In the genomic region with DNA sequence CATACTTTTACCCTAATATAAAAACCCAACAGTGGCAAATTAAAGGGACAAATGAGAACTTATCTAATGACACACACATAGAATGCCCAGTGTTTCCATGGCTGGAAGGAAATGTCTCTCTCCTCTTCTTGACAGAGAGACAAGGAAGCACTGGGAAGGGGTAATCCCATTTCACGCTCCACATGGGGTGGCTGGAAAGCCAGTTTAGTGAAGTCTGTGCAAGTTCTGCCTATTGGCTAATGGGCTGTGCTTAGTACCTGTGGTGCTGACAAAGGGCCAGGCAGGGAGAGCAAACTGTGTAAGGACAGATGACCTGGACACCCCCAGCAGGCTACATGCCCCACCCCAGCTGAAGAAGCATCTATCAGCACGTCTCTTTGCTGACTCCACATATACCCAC, we compare ENCODE assay signal across 24 mouse cellular contexts. TPM values are rescaled to one million over a fixed set of nuclear protein-coding genes. Genes with fewer than 3 reads are reported as not detected.
DNase-seq lines count a peak whose midpoint lies in the region; ATAC-seq and TF ChIP-seq lines count a peak whose summit lies in the region.
"Had no signal": no experiment of that assay in that cellular context is flagged by ENCODE, and none has a peak within 500 bp of the region (broad histone marks: within the 10 kb centered on the region; RNA-seq: fewer than 3 reads in every experiment).

No protein-coding gene starts in this region.

- no peak for ATAC-seq in forebrain, embryonic 11.5 days (replicated peaks; ENCODE audit: low FRiP score)
- no peak for ATAC-seq in midbrain, postnatal 0 days (ENCODE audit: low FRiP score)
- ATAC-seq in intestine, postnatal 0 days, result no peak
- ATAC-seq: CD4-positive, CD25-positive, alpha-beta regulatory T cell, adult 4 months; forebrain, embryonic 14.5 days; intestine, embryonic 15.5 days had no signal

- no peak overlapping the region for H3K27ac ChIP-seq in forebrain, embryonic 10.5 days
- H3K27ac ChIP-seq in forebrain, embryonic 11.5 days (ENCODE audit: low read depth, low read length), result no peak overlapping the region
- H3K27ac ChIP-seq in midbrain, postnatal 0 days (ENCODE audit: low read depth, low read length), result no peak overlapping the region
- H3K27ac ChIP-seq in intestine, postnatal 0 days (ENCODE audit: low read depth, low read length), result no peak overlapping the region
- H3K27ac ChIP-seq: embryonic facial prominence, embryonic 13.5 days; gastrocnemius, adult 2 months; hindbrain, embryonic 14.5 days; intestine, embryonic 15.5 days; liver, embryonic 13.5 days had no signal

- H3K27me3 ChIP-seq in forebrain, embryonic 10.5 days (ENCODE audit: poor library complexity, severe bottlenecking), result peaks cover 11% of the 10 kb centered on the region; the same call in 1 of the 2 replicates
- H3K27me3 ChIP-seq in forebrain, embryonic 11.5 days (ENCODE audit: control insufficient read depth, insufficient read depth, low read length), result no peaks in the 10 kb centered on the region
- H3K27me3 ChIP-seq in midbrain, postnatal 0 days (ENCODE audit: insufficient read depth, low read length), result no peaks in the 10 kb centered on the region; the same call in 1 of the 2 replicates
- no peaks in the 10 kb centered on the region for H3K27me3 ChIP-seq in intestine, postnatal 0 days (replicated peaks; ENCODE audit: control insufficient read depth, insufficient read depth, low read length)
- H3K27me3 ChIP-seq: embryonic facial prominence, embryonic 13.5 days; intestine, embryonic 15.5 days; liver, embryonic 13.5 days had no signal

- H3K9ac ChIP-seq in forebrain, embryonic 11.5 days (ENCODE audit: low read length), result no peak overlapping the region
- no peak overlapping the region for H3K9ac ChIP-seq in midbrain, postnatal 0 days (replicated peaks; ENCODE audit: low read length, poor library complexity, severe bottlenecking)
- H3K9ac ChIP-seq in intestine, postnatal 0 days (ENCODE audit: low read depth, low read length), result no peak overlapping the region
- H3K9ac ChIP-seq: embryonic facial prominence, embryonic 13.5 days; hindbrain, embryonic 14.5 days; intestine, embryonic 15.5 days; liver, embryonic 13.5 days; lung, embryonic 14.5 days had no signal

- no peak for TF ChIP-seq POLR2A in brain, embryonic 14.5 days (IDR thresholded peaks at IDR 0.05; ENCODE audit: borderline replicate concordance, extremely low read depth, insufficient read depth, insufficient read length, poor library complexity, severe bottlenecking)

- H3K36me3 ChIP-seq in forebrain, embryonic 10.5 days (replicated peaks), result peaks cover 3% of the 10 kb centered on the region; the same call in 1 of the 2 replicates
- H3K36me3 ChIP-seq in forebrain, embryonic 11.5 days (ENCODE audit: control insufficient read depth, insufficient read depth, low read length), result no peaks in the 10 kb centered on the region
- H3K36me3 ChIP-seq in midbrain, postnatal 0 days (ENCODE audit: insufficient read depth, low read length), result peaks cover 2% of the 10 kb centered on the region; the same call in 1 of the 2 replicates
- H3K36me3 ChIP-seq in intestine, postnatal 0 days (ENCODE audit: control insufficient read depth, insufficient read depth), result peaks cover 2% of the 10 kb centered on the region; the same call in 1 of the 2 replicates
- H3K36me3 ChIP-seq: liver, embryonic 13.5 days had no signal

- DNase-seq in forebrain, embryonic 10.5 days (ENCODE audit: extremely low spot score, low spot score), result peak; percentile 24
- no peak for DNase-seq in forebrain, embryonic 11.5 days (ENCODE audit: low spot score)
- DNase-seq in brain, embryonic 14.5 days (ENCODE audit: low read depth), result peak; percentile 64
- DNase-seq in embryo, embryonic 11 days, result peak; percentile 7
- DNase-seq in midbrain, postnatal 0 days (ENCODE audit: low spot score), result peak; percentile 60
- no peak for DNase-seq in adipocyte (ENCODE audit: low spot score)
- DNase-seq: adrenal gland, postnatal 36 days; cerebellum, adult 18-20 months; gastrocnemius, adult 2 months; kidney, adult 9 months; kidney, postnatal 14 days; layer of hippocampus, postnatal 36 days; liver, embryonic 13.5 days; lung, embryonic 14.5 days; thymus, adult 2 months had no signal

- no peak overlapping the region for H3K4me2 ChIP-seq in forebrain, embryonic 11.5 days (ENCODE audit: low read depth, low read length, severe bottlenecking)
- no peak overlapping the region for H3K4me2 ChIP-seq in midbrain, postnatal 0 days (ENCODE audit: low read depth, low read length, poor library complexity, severe bottlenecking)
- H3K4me2 ChIP-seq in intestine, postnatal 0 days (replicated peaks; ENCODE audit: low read depth), result no peak overlapping the region
- H3K4me2 ChIP-seq: embryonic facial prominence, embryonic 13.5 days; hindbrain, embryonic 14.5 days; intestine, embryonic 15.5 days; liver, embryonic 13.5 days; lung, embryonic 14.5 days had no signal

- H3K9me3 ChIP-seq in forebrain, embryonic 10.5 days, result no peaks in the 10 kb centered on the region
- no peaks in the 10 kb centered on the region for H3K9me3 ChIP-seq in forebrain, embryonic 11.5 days (ENCODE audit: control insufficient read depth, low read length)
- H3K9me3 ChIP-seq in midbrain, postnatal 0 days (ENCODE audit: low read length), result no peaks in the 10 kb centered on the region
- H3K9me3 ChIP-seq in intestine, postnatal 0 days (ENCODE audit: control insufficient read depth), result no peaks in the 10 kb centered on the region
- H3K9me3 ChIP-seq: embryonic facial prominence, embryonic 13.5 days; intestine, embryonic 15.5 days; liver, embryonic 13.5 days; megakaryocyte, embryonic 14.5 days had no signal

- no peak for TF ChIP-seq CTCF in brain, embryonic 14.5 days (IDR thresholded peaks at IDR 0.05; ENCODE audit: borderline replicate concordance, extremely low read depth, insufficient read depth, insufficient read length)
- no peak for TF ChIP-seq CTCF in midbrain, postnatal 0 days (IDR thresholded peaks at IDR 0.05)
- no peak for TF ChIP-seq CTCF in intestine, postnatal 0 days (IDR thresholded peaks at IDR 0.05; ENCODE audit: low read depth)

- H3K4me1 ChIP-seq in forebrain, embryonic 10.5 days, result peaks cover 6% of the 10 kb centered on the region
- no peaks in the 10 kb centered on the region for H3K4me1 ChIP-seq in forebrain, embryonic 11.5 days (replicated peaks; ENCODE audit: control insufficient read depth, insufficient read depth, low read length)
- no peaks in the 10 kb centered on the region for H3K4me1 ChIP-seq in midbrain, postnatal 0 days (ENCODE audit: insufficient read depth, low read length)
- no peaks in the 10 kb centered on the region for H3K4me1 ChIP-seq in intestine, postnatal 0 days (replicated peaks; ENCODE audit: control insufficient read depth, insufficient read depth, low read length)
- H3K4me1 ChIP-seq: embryonic facial prominence, embryonic 13.5 days; intestine, embryonic 15.5 days; liver, embryonic 13.5 days; megakaryocyte, embryonic 14.5 days had no signal

- no peak overlapping the region for H3K4me3 ChIP-seq in forebrain, embryonic 10.5 days
- H3K4me3 ChIP-seq in forebrain, embryonic 11.5 days (ENCODE audit: low read depth, low read length), result no peak overlapping the region
- H3K4me3 ChIP-seq in midbrain, postnatal 0 days (ENCODE audit: low read depth, low read length), result no peak overlapping the region
- H3K4me3 ChIP-seq in intestine, postnatal 0 days (ENCODE audit: low read depth, low read length), result no peak overlapping the region
- H3K4me3 ChIP-seq: embryonic facial prominence, embryonic 13.5 days; erythroblast, embryonic 14.5 days; gastrocnemius, adult 2 months; intestine, embryonic 15.5 days; liver, embryonic 13.5 days; megakaryocyte, embryonic 14.5 days; myocyte had no signal

- WGBS in forebrain, embryonic 10.5 days, result 33% methylated on average over 2 of the region's 2 CpGs
- 23% methylated on average over 2 of the region's 2 CpGs for WGBS in forebrain, embryonic 11.5 days
- WGBS in midbrain, postnatal 0 days, result 33% methylated on average over 2 of the region's 2 CpGs
- WGBS in intestine, postnatal 0 days, result 72% methylated on average over 2 of the region's 2 CpGs

RNA-seq across cellular contexts. Expression of gene 9430038I01Rik, which starts 40.4 kb away (rescaled TPM):
- 20.4 and 23.0 TPM in 2 replicates for polyA plus RNA-seq in forebrain, embryonic 10.5 days (2016; fragmentation: Nextera tagmentation; extraction: Ambion mirVana)
- polyA plus RNA-seq in forebrain, embryonic 11.5 days (2014; fragmentation: Nextera tagmentation; extraction: Ambion mirVana), result 14.4 and 21.2 TPM in 2 replicates
- 6.9 and 7.9 TPM in 2 replicates for polyA plus RNA-seq in brain, embryonic 14.5 days (2012; rRNA removed)
- total RNA-seq in midbrain, postnatal 0 days (2014; rRNA removed), result 5.2 and 18.6 TPM in 2 replicates
- polyA plus RNA-seq in midbrain, postnatal 0 days (2015; fragmentation: Nextera tagmentation; extraction: Ambion mirVana), result 14.0 and 15.3 TPM in 2 replicates
- polyA plus RNA-seq in intestine, postnatal 0 days (2015; fragmentation: Nextera tagmentation; extraction: Ambion mirVana), result 28.3 and 29.8 TPM in 2 replicates

RNA-seq across cellular contexts. Expression of gene Ebf3, which starts 55.9 kb away (rescaled TPM):
- polyA plus RNA-seq in forebrain, embryonic 10.5 days (2016; fragmentation: Nextera tagmentation; extraction: Ambion mirVana), result 1.3 TPM in 2 replicates
- polyA plus RNA-seq in forebrain, embryonic 11.5 days (2014; fragmentation: Nextera tagmentation; extraction: Ambion mirVana), result 2.9 and 3.6 TPM in 2 replicates
- 46.4 and 157 TPM in 2 replicates for polyA plus RNA-seq in brain, embryonic 14.5 days (2012; rRNA removed)
- total RNA-seq in midbrain, postnatal 0 days (2014; rRNA removed), result 90.4 and 103 TPM in 2 replicates
- 5.3 and 7.1 TPM in 2 replicates for polyA plus RNA-seq in midbrain, postnatal 0 days (2015; fragmentation: Nextera tagmentation; extraction: Ambion mirVana)
- 0.31 and 0.41 TPM in 2 replicates for polyA plus RNA-seq in intestine, postnatal 0 days (2015; fragmentation: Nextera tagmentation; extraction: Ambion mirVana)
- polyA plus RNA-seq: CD4-positive, CD25-positive, alpha-beta regulatory T cell, adult 4 months; erythroblast, embryonic 14.5 days had no signal

Comparison
In these comparisons a context has a peak if more than half of its experiments do, and no peak if none do; other contexts are left out.
1. DNase-seq: peak in forebrain, embryonic 10.5 days (single experiment), brain, embryonic 14.5 days (single experiment), embryo, embryonic 11 days (single experiment) and midbrain, postnatal 0 days (single experiment); none in forebrain, embryonic 11.5 days (single experiment) and adipocyte (single experiment).